Mouse (Mus musculus) hindbrain, embryonic 12.5 days (tissue): ENCODE data around the gene Gm9507. TPM values are rescaled to one million over a fixed set of nuclear protein-coding genes. Genes with fewer than 3 reads are reported as not detected.
"Not testable (repeated sequence)": the region's sequence is repeated elsewhere in the genome, so short reads cannot be mapped to it uniquely, and the experiment has no call there.

Source experiments
- ATAC-seq: fragments of 200-750 bp; cut with Nextera tagmentation; 2 replicates; pipeline ENCODE4 v1.8.0; 2017; ENCODE audit warnings: moderate TSS enrichment; ENCODE audit not compliant: low FRiP score
- H3K27ac ChIP-seq: fragments of 300-500 bp; sonication (generic); 2 replicates; pipeline ENCODE4 v1.5.1; 2016; ENCODE audit warnings: mild to moderate bottlenecking
- H3K27me3 ChIP-seq: fragments of 300-500 bp; sonication (generic); 2 replicates; pipeline ENCODE4 v1.6.1; 2016; ENCODE audit warnings: mild to moderate bottlenecking
- H3K36me3 ChIP-seq: fragments of 300-500 bp; sonication (generic); 2 replicates; pipeline ENCODE4 v1.6.1; 2016; ENCODE audit warnings: mild to moderate bottlenecking
- H3K4me1 ChIP-seq: fragments of 300-500 bp; sonication (generic); 2 replicates; pipeline ENCODE4 v1.6.1; 2016
- H3K4me2 ChIP-seq: fragments of 300-500 bp; sonication (generic); replicated peaks from 2 replicates; pipeline ENCODE4 v1.6.1; 2016; ENCODE audit warnings: mild to moderate bottlenecking
- H3K4me3 ChIP-seq: fragments of 300-500 bp; sonication (generic); 2 replicates; pipeline ENCODE4 v1.5.1; 2016; ENCODE audit warnings: mild to moderate bottlenecking
- H3K9ac ChIP-seq: fragments of 300-500 bp; sonication (generic); 2 replicates; pipeline ENCODE4 v1.6.1; 2016; ENCODE audit warnings: mild to moderate bottlenecking, moderate library complexity
- H3K9me3 ChIP-seq: fragments of 300-500 bp; sonication (generic); replicated peaks from 2 replicates; pipeline ENCODE4 v1.6.1; 2016; ENCODE audit warnings: mild to moderate bottlenecking
- WGBS: fragments of 180-500 bp; shearing (Covaris S2); methylation state at CpG from one replicate; pipeline ENCODE4 v1.1.7; 2016; 5-methylcytosine and 5-hydroxymethylcytosine counted together
- polyA plus RNA-seq: library from polyadenylated mRNA; unstranded; fragments of >200 nt; fragmentation: Nextera tagmentation; extraction: Ambion mirVana; gene quantifications from 2 replicates; pipeline ENCODE4 v1.2.1, GENCODE M21; 2016

Gm9507 gene
- polyA plus RNA-seq, 1 experiment from 2014 or later, result not detected

DNA sequence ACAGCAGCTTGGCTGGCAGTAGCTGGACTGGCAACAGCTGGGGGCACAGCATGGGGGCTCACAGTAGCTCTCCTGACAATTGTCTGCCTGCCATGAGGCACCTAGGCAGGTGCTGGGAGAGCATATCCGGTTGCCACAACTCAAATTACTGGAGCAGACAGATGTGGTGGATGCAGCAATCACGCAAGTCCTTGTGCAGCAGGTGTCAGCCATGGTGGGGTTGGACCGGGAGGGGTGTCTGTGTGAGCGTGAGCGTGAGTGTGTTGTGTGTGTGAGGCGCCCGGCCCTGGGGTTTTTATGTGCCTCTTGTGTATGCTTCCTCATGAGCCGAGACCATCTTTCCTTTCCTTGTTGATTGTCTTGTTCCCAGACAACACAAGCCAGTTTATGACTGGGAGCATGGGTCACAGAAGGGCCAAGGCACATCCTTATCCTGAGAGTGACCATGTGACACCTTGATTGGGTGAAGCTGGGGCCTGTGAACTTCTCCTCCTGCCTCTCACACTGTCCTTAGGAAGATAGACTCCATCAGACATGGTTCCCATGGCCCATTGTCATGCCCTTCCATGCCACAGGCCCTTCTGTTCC is 12.6 kb downstream of the Gm9507 start, which contains the start of gene Gm19668:
Gene Gm19668, minus strand, starts transcription at position 213 of the 588 bp plus-strand sequence.
- no peak within 1 kb of the TSS for H3K9ac ChIP-seq
- no peak within 1 kb of the TSS for H3K4me2 ChIP-seq
- no peaks in the 10 kb centered on the region for H3K9me3 ChIP-seq
- peaks cover 12% of the 10 kb centered on the region for H3K4me1 ChIP-seq
- no peak for ATAC-seq
- no peaks in the 10 kb centered on the region for H3K36me3 ChIP-seq
- 57% methylated on average over 8 of the region's 8 CpGs for WGBS
- no peaks in the 10 kb centered on the region for H3K27me3 ChIP-seq
- H3K4me3 ChIP-seq, result no peak within 1 kb of the TSS
- peak within 1 kb of the TSS; percentile 40; the same call in 1 of the 2 replicates for H3K27ac ChIP-seq

- not testable (repeated sequence) for H3K4me3 ChIP-seq, H3K9me3 ChIP-seq, ATAC-seq, H3K4me2 ChIP-seq, H3K27me3 ChIP-seq, H3K36me3 ChIP-seq, H3K9ac ChIP-seq
- 37% methylated on average over 3 of the region's 3 CpGs for WGBS
- Histone ChIP-seq H3K4me1 (peaks cover 14% of the 10 kb centered on the region), H3K27ac (peak overlapping the region; percentile 40; the same call in 1 of the 2 replicates)
These were observed 13.3 kb downstream of the Gm9507 start for GRCm38 (mm10) chr10:77798164-77798920.

- Histone ChIP-seq H3K9ac (no peak overlapping the region), H3K27ac (no peak overlapping the region), H3K4me1 (peaks cover 14% of the 10 kb centered on the region), H3K4me3 (no peak overlapping the region), H3K4me2 (no peak overlapping the region), H3K9me3 (no peaks in the 10 kb centered on the region), H3K27me3 (no peaks in the 10 kb centered on the region), H3K36me3 (no peaks in the 10 kb centered on the region)
- WGBS, result 16% methylated on average over 3 of the region's 3 CpGs
- ATAC-seq, result no peak
These were observed 14.0 kb downstream of the Gm9507 start for GRCm38 (mm10) chr10:77797677-77798076.

GRCm38 (mm10) chr10:77794976-77795375 is 16.7 kb downstream of the Gm9507 start, which contains the start of gene Gm9639:
TSS of gene Gm9639 (minus strand) at chr10:77795076.
- Histone ChIP-seq H3K4me1 (peaks cover 14% of the 10 kb centered on the region), H3K27ac (no peak within 1 kb of the TSS), H3K36me3 (no peaks in the 10 kb centered on the region), H3K4me3 (no peak within 1 kb of the TSS), H3K9me3 (no peaks in the 10 kb centered on the region), H3K9ac (no peak within 1 kb of the TSS), H3K27me3 (no peaks in the 10 kb centered on the region), H3K4me2 (no peak within 1 kb of the TSS)
- ATAC-seq, result no peak
- WGBS, result 45% methylated on average over 2 of the region's 2 CpGs

DNA sequence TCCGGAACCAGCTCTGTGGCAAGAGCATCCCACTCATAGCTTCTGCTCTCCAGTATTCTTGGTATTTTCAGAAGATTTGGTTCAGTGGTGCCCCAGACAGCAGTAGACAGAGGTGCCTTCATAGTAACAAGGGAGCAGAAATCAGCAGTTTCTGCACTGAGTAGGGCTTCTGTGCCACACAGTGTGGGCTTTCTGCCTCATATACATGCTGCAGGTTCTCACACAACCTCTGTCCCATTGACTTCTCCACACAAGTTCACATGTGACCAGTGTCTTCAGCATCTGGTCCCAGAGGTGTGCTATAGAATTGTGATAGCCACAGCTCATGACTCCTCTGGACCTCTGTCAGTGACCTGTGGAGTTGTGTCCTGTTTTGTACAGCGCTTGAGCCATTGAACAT is 23.0 kb downstream of the Gm9507 start:
- Histone ChIP-seq H3K36me3 (no peaks in the 10 kb centered on the region), H3K27ac (no peak overlapping the region), H3K27me3 (no peaks in the 10 kb centered on the region), H3K4me2 (no peak overlapping the region), H3K4me1 (no peaks in the 10 kb centered on the region), H3K4me3 (no peak overlapping the region), H3K9me3 (no peaks in the 10 kb centered on the region), H3K9ac (no peak overlapping the region)
- no peak for ATAC-seq
- 81% methylated on average over 2 of the region's 2 CpGs for WGBS

DNA sequence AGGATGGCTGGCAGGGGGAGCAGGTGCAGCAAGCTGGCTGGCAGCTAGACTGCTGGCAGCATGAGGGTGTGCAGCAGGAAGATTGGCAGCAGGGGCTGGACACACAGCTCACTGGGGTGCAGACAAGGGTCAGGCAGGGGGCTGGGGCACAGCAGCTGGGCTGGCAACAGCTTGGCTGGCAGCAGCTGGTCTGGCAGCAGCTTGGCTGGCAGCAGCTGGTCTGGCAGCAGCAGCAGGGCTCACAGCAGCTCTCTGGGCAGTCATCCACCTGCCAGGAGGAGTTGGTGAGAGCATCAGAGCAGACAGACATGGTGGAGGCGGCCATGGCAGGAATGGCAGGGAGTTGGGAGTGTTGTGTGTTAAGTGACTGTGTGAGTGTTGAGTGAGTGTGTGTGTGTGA is 23.8 kb downstream of the Gm9507 start, which contains the start of gene Gm7137:
Gene Gm7137, minus strand, starts transcription at position 325 of the 400 bp plus-strand sequence.
- not testable (repeated sequence) for H3K4me1 ChIP-seq, H3K4me3 ChIP-seq, H3K36me3 ChIP-seq, H3K4me2 ChIP-seq, H3K27ac ChIP-seq, H3K9me3 ChIP-seq, ATAC-seq, H3K27me3 ChIP-seq, H3K9ac ChIP-seq
- 50% methylated on average over 1 of the region's 1 CpGs for WGBS

DNA sequence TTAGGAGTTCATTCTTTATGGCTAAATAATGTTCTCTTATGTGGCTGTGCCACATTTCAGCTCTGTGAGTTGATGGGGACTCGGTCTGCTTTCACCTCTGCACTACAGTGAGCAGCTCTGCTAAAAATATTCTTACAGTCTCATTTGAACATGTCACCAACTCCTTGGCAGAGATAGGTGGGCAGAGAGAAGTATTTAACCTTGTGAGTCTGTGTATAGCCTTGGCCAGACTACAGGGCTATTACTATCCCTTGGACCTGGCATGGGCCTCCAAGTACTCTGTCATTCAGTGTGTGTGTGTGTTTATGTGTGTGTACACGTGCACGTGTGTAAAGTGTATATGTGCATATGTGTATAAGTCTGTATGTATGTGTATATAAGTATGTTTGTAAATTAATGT is 28.2 kb downstream of the Gm9507 start:
- H3K4me3 ChIP-seq, H3K36me3 ChIP-seq, H3K9ac ChIP-seq, H3K27me3 ChIP-seq, H3K4me1 ChIP-seq, H3K4me2 ChIP-seq, H3K9me3 ChIP-seq, ATAC-seq, H3K27ac ChIP-seq: not testable (repeated sequence)
- 98% methylated on average over 3 of the region's 3 CpGs for WGBS

DNA sequence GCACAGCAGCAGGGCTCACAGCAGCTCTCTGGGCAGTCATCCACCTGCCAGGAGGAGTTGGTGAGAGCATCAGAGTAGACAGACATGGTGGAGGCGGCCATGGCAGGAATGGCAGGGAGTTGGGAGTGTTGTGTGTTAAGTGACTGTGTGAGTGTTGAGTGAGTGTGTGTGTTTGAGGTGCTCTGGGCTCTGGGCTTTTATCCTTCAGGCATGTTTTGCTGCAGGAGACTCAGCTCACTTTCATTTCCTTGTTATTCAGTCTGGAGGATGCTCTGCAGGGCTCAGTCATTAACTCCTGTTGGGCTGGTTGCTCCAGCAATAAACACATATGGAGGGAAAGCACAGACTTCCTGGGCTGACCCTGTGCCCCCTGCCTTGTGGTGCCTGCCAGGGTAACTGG is 29.2 kb downstream of the Gm9507 start, which contains the start of gene Gm3250:
Gene Gm3250, minus strand, starts transcription at position 101 of the 400 bp plus-strand sequence.
- 22% methylated on average over 1 of the region's 1 CpGs for WGBS
- not testable (repeated sequence) for H3K4me1 ChIP-seq, ATAC-seq, H3K4me2 ChIP-seq, H3K36me3 ChIP-seq, H3K9ac ChIP-seq, H3K27ac ChIP-seq, H3K27me3 ChIP-seq, H3K9me3 ChIP-seq, H3K4me3 ChIP-seq

DNA sequence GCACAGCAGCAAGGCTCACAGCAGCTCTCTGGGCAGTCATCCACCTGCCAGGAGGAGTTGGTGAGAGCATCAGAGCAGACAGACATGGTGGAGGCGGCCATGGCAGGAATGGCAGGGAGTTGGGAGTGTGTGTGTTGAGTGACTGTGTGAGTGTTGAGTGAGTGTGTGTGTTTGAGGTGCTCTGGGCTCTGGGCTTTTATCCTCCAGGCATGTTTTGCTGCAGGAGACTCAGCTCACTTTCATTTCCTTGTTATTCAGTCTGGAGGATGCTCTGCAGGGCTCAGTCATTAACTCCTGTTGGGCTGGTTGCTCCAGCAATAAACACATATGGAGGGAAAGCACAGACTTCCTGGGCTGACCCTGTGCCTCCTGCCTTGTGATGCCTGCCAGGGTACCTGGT is 34.8 kb downstream of the Gm9507 start, which contains the start of gene Gm7138:
Gene Gm7138, minus strand, starts transcription at position 101 of the 400 bp plus-strand sequence.
- H3K9ac ChIP-seq, H3K9me3 ChIP-seq, H3K4me3 ChIP-seq, H3K4me2 ChIP-seq, ATAC-seq, H3K36me3 ChIP-seq, H3K27me3 ChIP-seq, H3K4me1 ChIP-seq, H3K27ac ChIP-seq: not testable (repeated sequence)
- WGBS, result 20% methylated on average over 1 of the region's 1 CpGs

DNA sequence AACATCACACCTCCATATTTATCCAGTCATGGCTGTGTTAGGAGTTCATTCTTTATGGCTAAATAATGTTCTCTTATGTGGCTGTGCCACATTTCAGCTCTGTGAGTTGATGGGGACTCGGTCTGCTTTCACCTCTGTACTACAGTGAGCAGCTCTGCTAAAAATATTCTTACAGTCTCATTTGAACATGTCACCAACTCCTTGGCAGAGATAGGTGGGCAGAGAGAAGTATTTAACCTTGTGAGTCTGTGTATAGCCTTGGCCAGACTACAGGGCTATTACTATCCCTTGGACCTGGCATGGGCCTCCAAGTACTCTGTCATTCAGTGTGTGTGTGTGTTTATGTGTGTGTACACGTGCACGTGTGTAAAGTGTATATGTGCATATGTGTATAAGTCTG is 39.5 kb downstream of the Gm9507 start:
- H3K4me2 ChIP-seq, H3K27me3 ChIP-seq, H3K36me3 ChIP-seq, H3K4me3 ChIP-seq, H3K9ac ChIP-seq, ATAC-seq, H3K9me3 ChIP-seq, H3K4me1 ChIP-seq, H3K27ac ChIP-seq: not testable (repeated sequence)
- WGBS, result 92% methylated on average over 1 of the region's 3 CpGs

GRCm38 (mm10) chr10:77771225-77771624 is 40.4 kb downstream of the Gm9507 start, which contains the start of gene Gm3238:
TSS of gene Gm3238 (minus strand) at chr10:77771325.
- ATAC-seq, H3K27me3 ChIP-seq, H3K4me1 ChIP-seq, H3K27ac ChIP-seq, H3K9me3 ChIP-seq, H3K36me3 ChIP-seq, H3K4me3 ChIP-seq, H3K9ac ChIP-seq, H3K4me2 ChIP-seq: not testable (repeated sequence)
- 80% methylated on average over 1 of the region's 1 CpGs for WGBS

DNA sequence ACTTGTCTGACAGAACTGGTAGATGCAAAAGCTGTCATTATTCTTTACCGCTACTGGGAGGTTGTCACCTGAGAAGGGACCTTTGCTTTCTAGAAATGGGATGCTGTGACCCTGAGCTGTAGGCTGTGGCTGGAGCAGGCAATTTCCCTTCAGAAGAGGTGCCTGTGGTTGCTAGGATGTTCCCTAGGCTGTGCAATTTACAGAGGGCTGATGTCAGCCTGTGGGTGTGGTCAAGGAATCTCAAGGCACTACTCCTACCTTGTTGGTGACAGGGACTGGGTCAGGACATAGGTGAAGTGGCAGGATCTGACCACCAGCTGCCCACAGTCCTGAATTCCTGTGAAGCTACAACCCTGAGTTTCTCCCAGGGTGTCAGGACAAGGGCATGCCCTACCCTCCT is 41.9 kb downstream of the Gm9507 start:
- H3K4me3 ChIP-seq, result no peak overlapping the region
- no peak for ATAC-seq
- no peak overlapping the region for H3K4me2 ChIP-seq
- no peaks in the 10 kb centered on the region for H3K4me1 ChIP-seq
- no peak overlapping the region for H3K27ac ChIP-seq
- no peaks in the 10 kb centered on the region for H3K9me3 ChIP-seq
- no peaks in the 10 kb centered on the region for H3K27me3 ChIP-seq
- WGBS, result 98% methylated on average over 1 of the region's 1 CpGs
- H3K36me3 ChIP-seq, result no peaks in the 10 kb centered on the region
- H3K9ac ChIP-seq, result no peak overlapping the region
